Mouse (Mus musculus): ENCODE data around the gene Cyb561. TPM values are rescaled to one million over a fixed set of nuclear protein-coding genes. Genes with fewer than 3 reads are reported as not detected.

Gene Cyb561
- polyA plus RNA-seq, 1 experiment from 2014 or later = 28.3 TPM

DNA sequence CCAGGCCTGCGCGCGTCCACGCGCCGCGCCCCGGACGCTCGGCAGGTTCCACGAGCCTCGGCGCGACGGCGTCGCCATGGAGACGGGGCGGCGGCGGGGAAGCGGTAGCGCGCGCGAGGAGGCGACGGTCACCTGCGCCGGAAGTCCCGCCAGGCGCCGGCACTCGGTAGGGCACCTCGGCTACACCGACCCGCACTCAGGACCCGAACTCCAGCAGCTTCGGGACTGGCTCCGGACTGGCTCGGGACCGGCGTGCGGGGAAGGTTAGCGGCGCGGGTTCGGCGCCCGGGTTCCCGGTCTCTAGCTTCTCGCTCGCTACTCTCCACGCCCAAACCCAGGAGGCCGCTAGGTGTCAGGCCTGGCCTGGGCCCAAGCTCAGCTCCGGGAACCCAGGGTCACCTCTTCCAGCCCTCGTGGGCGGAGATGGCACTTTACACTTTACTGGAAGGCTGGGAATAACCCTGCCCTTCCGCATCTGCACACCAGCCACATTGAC lies 9.0 kb downstream of the Cyb561 start:
- Histone ChIP-seq H3K27me3 (ENCODE audit: insufficient read depth, low read length) (peaks cover 12% of the 10 kb centered on the region), H3K4me2 (peak overlapping the region; percentile 94), H3K36me3 (ENCODE audit: insufficient read depth) (no peaks in the 10 kb centered on the region), H3K27ac (ENCODE audit: low read depth) (peak overlapping the region; percentile 84), H3K4me3 (ENCODE audit: low read depth, low read length) (peak overlapping the region; percentile 59), H3K4me1 (ENCODE audit: insufficient read depth) (0 out of 2 replicates have a peak, but pooled peaks cover 8% of the 10 kb centered on the region), H3K9ac (peak overlapping the region; percentile 57), H3K9me3 (ENCODE audit: low read depth, low read length) (no peaks in the 10 kb centered on the region)
- DNase-seq (peak; percentile 74), ATAC-seq (ENCODE audit: insufficient read depth) (peak; percentile 46)
- under 1% methylated on average over 59 of the region's 59 CpGs for WGBS
- peak; percentile 66 for TF ChIP-seq CTCF (IDR thresholded peaks at IDR 0.05; ENCODE audit: low read depth)

- H3K9me3 ChIP-seq (ENCODE audit: low read depth, low read length) = no peaks in the 10 kb centered on the region
- H3K27me3 ChIP-seq (ENCODE audit: insufficient read depth, low read length) = peaks cover 12% of the 10 kb centered on the region
- 0 out of 2 replicates have a peak, but pooled peaks cover 8% of the 10 kb centered on the region for H3K4me1 ChIP-seq (ENCODE audit: insufficient read depth)
- H3K36me3 ChIP-seq (ENCODE audit: insufficient read depth) = no peaks in the 10 kb centered on the region
- WGBS = 7% methylated on average over 47 of the region's 47 CpGs
- peak overlapping the region; percentile 84 for H3K27ac ChIP-seq (ENCODE audit: low read depth)
- no peak for TF ChIP-seq CTCF (IDR thresholded peaks at IDR 0.05; ENCODE audit: low read depth)
- peak overlapping the region; percentile 94 for H3K4me2 ChIP-seq
- peak overlapping the region; percentile 59 for H3K4me3 ChIP-seq (ENCODE audit: low read depth, low read length)
- DNase-seq (peak; percentile 76), ATAC-seq (ENCODE audit: insufficient read depth) (peak; percentile 40)
- peak overlapping the region; percentile 57 for H3K9ac ChIP-seq
Observed at GRCm38 (mm10) chr11:105943133-105944102, 9.7 kb downstream of the Cyb561 start.

DNA sequence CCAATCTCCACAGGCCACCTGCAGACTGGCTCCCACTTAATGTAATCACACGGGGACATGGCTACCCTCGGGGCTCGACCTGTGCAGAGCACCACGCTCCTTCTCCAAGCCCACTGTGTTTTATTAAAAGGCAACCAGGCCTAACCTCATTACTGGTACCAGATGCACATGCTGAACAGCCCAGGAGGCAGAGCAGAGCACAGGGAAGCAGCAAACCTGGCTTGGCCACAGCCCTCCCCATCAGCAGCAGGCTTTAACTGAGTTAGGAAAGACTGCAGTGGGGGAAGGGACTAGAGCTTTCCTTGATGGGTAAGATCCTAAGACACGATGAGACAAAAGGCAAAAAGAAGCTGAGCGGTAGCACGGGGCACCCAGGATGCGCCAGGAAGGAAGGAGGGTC lies 11.2 kb downstream of the Cyb561 start:
- H3K36me3 ChIP-seq (ENCODE audit: insufficient read depth) = no peaks in the 10 kb centered on the region
- WGBS = 70% methylated on average over 8 of the region's 8 CpGs
- no peak overlapping the region for H3K27ac ChIP-seq (ENCODE audit: low read depth)
- no peak for ATAC-seq (ENCODE audit: insufficient read depth)
- TF ChIP-seq CTCF (IDR thresholded peaks at IDR 0.05; ENCODE audit: low read depth) = no peak
- no peak for DNase-seq
- H3K4me3 ChIP-seq (ENCODE audit: low read depth, low read length) = no peak overlapping the region
- H3K9me3 ChIP-seq (ENCODE audit: low read depth, low read length) = no peaks in the 10 kb centered on the region
- H3K27me3 ChIP-seq (ENCODE audit: insufficient read depth, low read length) = peaks cover 12% of the 10 kb centered on the region
- no peak overlapping the region for H3K4me2 ChIP-seq
- 0 out of 2 replicates have a peak, but pooled peaks cover 4% of the 10 kb centered on the region for H3K4me1 ChIP-seq (ENCODE audit: insufficient read depth)
- H3K9ac ChIP-seq = no peak overlapping the region

GRCm38 (mm10) chr11:105938771-105939170 lies 14.4 kb downstream of the Cyb561 start:
- no peaks in the 10 kb centered on the region for H3K9me3 ChIP-seq (ENCODE audit: low read depth, low read length)
- DNase-seq = no peak
- no peak overlapping the region for H3K27ac ChIP-seq (ENCODE audit: low read depth)
- no peak for ATAC-seq (ENCODE audit: insufficient read depth)
- no peak for TF ChIP-seq CTCF (IDR thresholded peaks at IDR 0.05; ENCODE audit: low read depth)
- H3K27me3 ChIP-seq (ENCODE audit: insufficient read depth, low read length) = peaks cover 6% of the 10 kb centered on the region
- 53% methylated on average over 9 of the region's 9 CpGs for WGBS
- no peak overlapping the region for H3K9ac ChIP-seq
- H3K4me2 ChIP-seq = no peak overlapping the region
- H3K36me3 ChIP-seq (ENCODE audit: insufficient read depth) = no peaks in the 10 kb centered on the region
- 0 out of 2 replicates have a peak, but pooled peaks cover 4% of the 10 kb centered on the region for H3K4me1 ChIP-seq (ENCODE audit: insufficient read depth)
- no peak overlapping the region for H3K4me3 ChIP-seq (ENCODE audit: low read depth, low read length)

DNA sequence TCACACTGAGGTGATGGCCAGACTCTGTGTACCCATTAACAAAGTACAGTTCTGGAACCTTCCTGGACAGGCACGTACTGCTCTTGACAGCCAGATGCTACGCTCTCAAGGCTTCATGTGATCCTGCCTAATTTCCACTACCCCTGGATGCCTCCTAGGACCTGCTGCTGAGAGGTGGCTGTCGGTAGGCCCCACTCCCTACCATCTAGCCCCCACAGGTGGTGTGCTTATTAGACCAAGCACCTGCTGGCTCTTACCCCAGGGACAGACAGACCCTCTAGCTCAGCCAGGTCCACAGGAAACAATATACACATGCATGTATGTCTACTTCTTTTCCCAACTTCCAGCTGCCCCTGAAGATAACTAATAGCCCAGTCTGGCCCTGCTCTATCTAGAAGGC lies 16.2 kb downstream of the Cyb561 start:
- Histone ChIP-seq H3K4me1 (ENCODE audit: insufficient read depth) (no peaks in the 10 kb centered on the region), H3K4me3 (ENCODE audit: low read depth, low read length) (no peak overlapping the region), H3K4me2 (no peak overlapping the region), H3K27ac (ENCODE audit: low read depth) (no peak overlapping the region), H3K36me3 (ENCODE audit: insufficient read depth) (no peaks in the 10 kb centered on the region), H3K9ac (no peak overlapping the region), H3K9me3 (ENCODE audit: low read depth, low read length) (no peaks in the 10 kb centered on the region), H3K27me3 (ENCODE audit: insufficient read depth, low read length) (no peaks in the 10 kb centered on the region)
- ATAC-seq (ENCODE audit: insufficient read depth) (no peak), DNase-seq (no peak)
- 95% methylated on average over 3 of the region's 3 CpGs for WGBS
- TF ChIP-seq CTCF (IDR thresholded peaks at IDR 0.05; ENCODE audit: low read depth) = no peak

- Histone ChIP-seq H3K4me3 (ENCODE audit: low read depth, low read length) (no peak overlapping the region), H3K27ac (ENCODE audit: low read depth) (no peak overlapping the region), H3K4me2 (no peak overlapping the region), H3K36me3 (ENCODE audit: insufficient read depth) (no peaks in the 10 kb centered on the region), H3K9ac (no peak overlapping the region), H3K27me3 (ENCODE audit: insufficient read depth, low read length) (no peaks in the 10 kb centered on the region), H3K4me1 (ENCODE audit: insufficient read depth) (no peaks in the 10 kb centered on the region), H3K9me3 (ENCODE audit: low read depth, low read length) (no peaks in the 10 kb centered on the region)
- no peak for ATAC-seq (ENCODE audit: insufficient read depth)
- DNase-seq = no peak
- TF ChIP-seq CTCF (IDR thresholded peaks at IDR 0.05; ENCODE audit: low read depth) = no peak
- WGBS = 87% methylated on average over 6 of the region's 6 CpGs
Observed at GRCm38 (mm10) chr11:105936200-105936599, 16.9 kb downstream of the Cyb561 start.

DNA sequence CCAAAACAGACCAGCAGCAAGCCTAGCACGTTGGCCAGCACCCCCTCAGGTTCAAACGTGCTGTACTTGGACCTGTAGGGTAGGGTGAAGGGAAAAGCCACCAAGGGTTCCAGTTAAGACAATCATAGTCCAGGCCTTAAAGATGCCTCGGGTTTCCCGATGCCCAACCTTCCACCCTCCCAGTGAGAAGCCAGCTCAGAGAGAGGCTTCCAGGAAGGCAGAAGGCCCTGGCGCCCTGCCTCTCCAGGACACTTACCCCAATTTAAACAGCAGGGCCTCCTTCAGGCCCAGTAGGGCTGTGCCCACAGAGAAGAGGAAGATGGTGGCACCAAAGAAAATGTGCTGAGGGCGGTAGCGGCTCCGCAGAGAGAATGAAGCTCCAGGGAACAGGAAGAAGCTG lies 17.6 kb downstream of the Cyb561 start:
- H3K4me1 ChIP-seq (ENCODE audit: insufficient read depth) = no peaks in the 10 kb centered on the region
- ATAC-seq (ENCODE audit: insufficient read depth) (no peak), DNase-seq (no peak)
- H3K9me3 ChIP-seq (ENCODE audit: low read depth, low read length) = no peaks in the 10 kb centered on the region
- WGBS = 82% methylated on average over 8 of the region's 8 CpGs
- no peaks in the 10 kb centered on the region for H3K27me3 ChIP-seq (ENCODE audit: insufficient read depth, low read length)
- TF ChIP-seq CTCF (IDR thresholded peaks at IDR 0.05; ENCODE audit: low read depth) = no peak
- H3K9ac ChIP-seq = no peak overlapping the region
- no peak overlapping the region for H3K27ac ChIP-seq (ENCODE audit: low read depth)
- H3K4me3 ChIP-seq (ENCODE audit: low read depth, low read length) = no peak overlapping the region
- H3K36me3 ChIP-seq (ENCODE audit: insufficient read depth) = no peaks in the 10 kb centered on the region
- no peak overlapping the region for H3K4me2 ChIP-seq

All from lung, embryonic 14.5 days (tissue).